Mouse (Mus musculus) T-helper 1 cell (primary cell): ENCODE measurements at regions not wholly inside any gene's neighbourhood (a gene's known extent, or its start where the extent isn't known, plus 50 kb on each side); places are given as distances from the start of the nearest gene placed in this dataset.

Experiments used
- in situ Hi-C: fragments of 300-600 bp; cut with MboI, MseI; formaldehyde crosslinking; loops from one replicate; pipeline ENCODE4 v1.15.1; 2025; ENCODE audit warnings: high pct_unique_total_duplicates

GRCm38 (mm10) chr4:114716703-114717102 is 104.8 kb upstream of the Gm12830 start:
- in situ Hi-C loops, result no loop called here

- in situ Hi-C loops, result no loop called here
These were observed 100.8 kb upstream of the Gm12830 start for GRCm38 (mm10) chr4:114720696-114721095.

GRCm38 (mm10) chr4:114721386-114721785 is 100.1 kb upstream of the Gm12830 start:
- in situ Hi-C loops, result no loop called here

GRCm38 (mm10) chr4:114728235-114729000 is 93.1 kb upstream of the Gm12830 start:
- in situ Hi-C loops, result no loop called here

- in situ Hi-C loops, result no loop called here
These were observed 88.1 kb upstream of the Gm12830 start for GRCm38 (mm10) chr4:114733256-114734004.

- in situ Hi-C loops, result no loop called here
These were observed 82.4 kb upstream of the Gm12830 start for GRCm38 (mm10) chr4:114738903-114739667.

- in situ Hi-C loops, result no loop called here
These were observed 73.4 kb upstream of the Gm12830 start for GRCm38 (mm10) chr4:114748131-114748530.

- in situ Hi-C loops, result no loop called here
These were observed 61.7 kb upstream of the Gm12830 start for GRCm38 (mm10) chr4:114759837-114760236.

- in situ Hi-C loops, result no loop called here
These were observed 54.7 kb upstream of the Gm12830 start for GRCm38 (mm10) chr4:114766643-114767393.
